Mouse (Mus musculus): ENCODE data around the gene Gpm6a.

Gpm6a gene

GRCm38 (mm10) chr8:54954741-54955455 is at the start of gene Gpm6a:
Gene Gpm6a (plus strand): TSS chr8:54954843.
- DNase-seq (ENCODE audit: low read depth, low spot score), result peak; percentile 93

DNA sequence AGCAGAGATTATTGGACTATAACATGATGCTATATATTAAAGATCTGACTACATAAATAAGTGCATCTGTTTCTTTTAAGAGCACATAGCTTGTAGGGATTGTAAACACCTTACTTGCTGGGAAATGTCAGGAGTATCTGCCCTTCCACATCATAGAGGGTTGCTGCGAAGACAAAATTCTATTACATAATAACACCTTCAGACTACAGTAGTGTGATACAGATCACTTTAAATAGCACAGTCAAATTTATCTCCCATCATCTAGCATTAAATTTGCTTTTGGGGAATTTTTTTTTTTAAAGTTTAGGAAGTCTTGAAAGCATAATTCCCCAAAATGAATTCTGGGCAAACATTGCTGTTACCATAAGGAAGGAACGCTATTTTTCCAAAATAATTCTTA is 41.8 kb upstream of the Gpm6a start:
- DNase-seq (ENCODE audit: low read depth, low spot score), result no peak

GRCm38 (mm10) chr8:54917710-54918109 is 36.9 kb upstream of the Gpm6a start:
- DNase-seq (ENCODE audit: low read depth, low spot score), result no peak

DNA sequence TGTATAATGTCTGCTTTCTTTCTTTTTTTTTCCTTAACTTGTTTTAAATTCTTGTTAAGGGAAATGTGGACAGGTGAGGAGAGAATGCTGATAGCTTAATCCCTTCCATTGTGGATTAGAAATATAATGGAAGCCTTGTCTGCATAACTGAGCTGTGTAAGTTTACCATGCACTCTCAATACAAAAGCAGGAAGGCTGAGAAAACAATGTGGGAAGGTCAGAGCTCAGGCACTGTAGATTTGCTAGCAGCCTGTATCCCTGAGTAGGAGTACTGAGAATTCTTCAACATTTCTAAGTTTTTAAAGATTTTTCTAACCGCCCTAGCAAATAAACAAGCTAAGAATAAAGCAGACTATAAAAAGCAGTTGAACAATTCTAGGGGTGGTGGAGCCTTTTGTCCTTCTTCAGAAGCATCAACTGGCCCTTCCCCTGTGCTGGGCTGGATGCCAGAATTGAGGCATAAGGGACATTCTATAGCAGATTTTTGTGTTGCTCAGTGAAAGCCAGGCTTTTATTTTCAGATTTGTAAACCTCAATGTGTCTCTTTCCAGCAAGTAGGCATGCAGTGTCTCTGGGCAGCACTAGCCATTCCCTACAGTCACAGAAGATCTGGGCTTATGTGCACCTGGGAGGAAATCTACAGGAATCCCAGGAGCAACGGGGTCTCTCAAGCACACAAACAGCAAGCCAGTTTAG is 32.3 kb upstream of the Gpm6a start:
- DNase-seq (ENCODE audit: low read depth, low spot score), result peak; percentile 14

- DNase-seq (ENCODE audit: low read depth, low spot score), result no peak
Measured at GRCm38 (mm10) chr8:54924936-54925335, 29.7 kb upstream of the Gpm6a start.

GRCm38 (mm10) chr8:54932306-54932705 is 22.3 kb upstream of the Gpm6a start:
- no peak for DNase-seq (ENCODE audit: low read depth, low spot score)

- no peak for DNase-seq (ENCODE audit: low read depth, low spot score)
Measured at GRCm38 (mm10) chr8:54953351-54953750, 1.3 kb upstream of the Gpm6a start.

DNA sequence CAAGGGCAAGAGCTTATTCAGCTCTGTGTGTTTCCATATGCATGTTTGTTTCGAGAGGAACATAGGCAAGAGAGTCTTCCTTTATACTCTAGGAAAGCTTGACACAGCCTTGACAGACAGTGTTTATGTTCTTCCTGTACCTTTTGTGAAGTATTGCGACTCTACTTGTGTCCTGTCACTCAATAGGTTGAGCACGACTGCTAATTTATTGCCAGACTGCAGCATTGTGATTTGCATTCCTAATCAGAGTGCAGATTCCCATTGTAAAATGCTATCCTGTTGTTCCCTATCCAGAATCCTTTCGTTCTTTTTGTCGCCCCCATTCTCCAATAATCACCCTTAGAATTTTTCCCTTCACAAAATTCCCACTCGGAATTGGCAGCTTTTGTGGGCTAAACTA is 613 bp upstream of the Gpm6a start:
- DNase-seq (ENCODE audit: low read depth, low spot score), result no peak

DNA sequence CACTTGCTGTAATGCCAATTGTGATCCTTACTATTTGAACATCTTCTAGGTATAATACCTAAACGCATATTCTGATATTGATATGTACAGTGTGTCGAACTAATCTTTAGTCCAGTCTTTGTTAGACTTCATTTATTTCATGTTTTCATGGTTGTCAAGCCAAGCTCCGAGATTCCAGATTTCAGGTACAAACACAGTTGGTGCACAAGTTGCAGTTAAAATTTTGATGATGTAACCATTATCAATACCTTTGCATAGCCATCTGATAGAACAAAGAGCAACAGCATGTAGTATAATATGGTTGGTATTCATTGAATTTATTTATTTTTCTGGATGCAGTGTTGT is 785 bp downstream of the Gpm6a start:
- no peak for DNase-seq (ENCODE audit: low read depth, low spot score)

- DNase-seq (ENCODE audit: low read depth, low spot score), result no peak
Measured at GRCm38 (mm10) chr8:54955935-54956573, 1.4 kb downstream of the Gpm6a start.

GRCm38 (mm10) chr8:54956787-54957186 is 2.1 kb downstream of the Gpm6a start:
- no peak for DNase-seq (ENCODE audit: low read depth, low spot score)

DNA sequence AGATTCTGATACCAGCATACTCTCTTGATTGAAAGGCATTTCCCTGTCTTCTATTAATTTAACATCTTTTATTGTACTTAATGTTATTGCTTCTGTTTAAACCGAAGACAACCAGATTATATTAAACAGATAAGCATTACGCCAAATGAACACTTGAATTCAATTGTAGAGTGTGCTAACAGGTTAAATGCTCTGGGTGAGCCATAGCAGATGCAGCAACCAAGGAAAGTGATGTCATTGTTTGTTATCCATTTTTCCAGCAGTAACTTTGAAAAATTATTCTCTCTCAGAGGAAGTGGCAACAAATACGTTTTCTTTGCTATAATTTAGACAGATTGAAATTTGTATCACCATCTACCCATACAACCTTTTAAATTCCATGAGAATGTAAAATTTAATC is 2.9 kb downstream of the Gpm6a start:
- DNase-seq (ENCODE audit: low read depth, low spot score), result no peak

GRCm38 (mm10) chr8:54961571-54961970 is 6.9 kb downstream of the Gpm6a start:
- no peak for DNase-seq (ENCODE audit: low read depth, low spot score)

GRCm38 (mm10) chr8:54975020-54975419 is 20.4 kb downstream of the Gpm6a start:
- DNase-seq (ENCODE audit: low read depth, low spot score), result no peak

DNA sequence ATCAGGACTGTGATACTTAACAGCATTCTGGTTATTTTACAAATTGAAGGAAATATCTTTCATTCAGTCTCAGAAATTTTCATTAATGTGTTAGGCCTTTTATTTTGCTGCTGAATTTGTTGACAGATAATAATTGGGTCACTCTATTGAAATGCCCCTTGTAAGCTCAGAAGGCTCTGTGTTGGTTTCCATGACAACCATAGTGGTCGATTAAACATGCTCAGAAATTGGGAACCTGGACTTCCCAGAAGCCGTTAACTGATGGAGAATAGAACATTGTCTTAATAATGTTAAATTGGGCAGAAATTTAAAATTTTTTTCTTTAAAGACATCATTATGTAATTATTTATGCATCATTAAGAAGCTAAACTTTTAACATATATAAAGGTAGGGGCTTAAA is 20.9 kb downstream of the Gpm6a start:
- DNase-seq (ENCODE audit: low read depth, low spot score), result no peak

DNA sequence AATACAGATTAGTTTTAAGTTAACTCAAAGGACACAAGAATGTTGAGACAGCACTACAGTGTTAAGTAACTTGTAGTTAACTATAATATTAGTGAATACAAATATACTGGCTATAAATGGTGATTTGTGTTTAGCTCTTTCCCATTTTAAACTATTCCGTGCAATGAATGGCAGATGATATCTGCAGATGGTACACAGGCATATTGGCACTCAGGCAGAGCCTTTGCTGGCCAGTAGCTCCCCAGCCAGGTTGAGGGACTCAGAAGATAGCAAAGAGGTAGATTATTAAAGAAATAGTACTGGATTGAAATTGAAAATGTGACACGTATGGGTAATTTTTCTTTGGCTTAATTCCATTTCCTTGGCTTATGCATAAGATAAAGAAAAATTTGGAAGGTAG is 21.3 kb downstream of the Gpm6a start:
- no peak for DNase-seq (ENCODE audit: low read depth, low spot score)

GRCm38 (mm10) chr8:54976663-54977062 is 22.0 kb downstream of the Gpm6a start:
- no peak for DNase-seq (ENCODE audit: low read depth, low spot score)

DNA sequence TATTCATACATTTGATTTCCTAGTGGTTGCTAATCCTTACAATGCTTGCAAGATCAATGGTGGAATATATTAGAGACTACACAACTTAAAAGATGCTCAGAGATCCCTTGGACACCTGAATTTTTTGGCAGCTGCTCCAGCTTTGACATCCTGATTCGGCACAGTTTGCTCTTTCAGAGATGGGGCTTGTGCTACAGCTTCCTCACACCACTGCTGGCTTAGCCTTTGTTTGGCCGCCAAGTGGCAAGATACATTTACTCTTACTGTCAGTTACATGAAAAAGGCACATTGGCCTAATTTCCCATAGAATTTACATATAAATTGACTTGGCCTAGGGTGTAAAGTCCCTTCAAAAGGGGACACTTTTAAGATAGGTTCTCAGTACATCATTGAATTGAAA is 32.1 kb downstream of the Gpm6a start:
- DNase-seq (ENCODE audit: low read depth, low spot score), result no peak

DNA sequence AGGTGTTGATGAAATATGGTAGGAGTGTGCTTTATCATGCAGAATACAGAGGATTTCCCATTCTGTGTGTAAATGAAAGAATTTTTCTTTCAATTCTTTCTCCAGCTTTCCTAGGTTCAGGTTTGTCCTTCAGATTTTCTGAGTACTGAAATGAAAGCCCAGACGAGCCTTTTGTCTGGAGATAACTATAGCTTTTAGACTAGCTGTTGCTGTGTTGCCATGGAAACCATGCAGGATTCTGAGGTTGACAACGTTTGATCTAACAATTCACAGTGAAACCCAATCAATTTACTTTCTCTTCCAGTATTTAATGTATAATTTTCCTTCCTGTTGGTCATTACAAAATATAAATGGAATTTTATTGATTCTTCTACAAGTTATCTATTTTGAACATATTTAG is 34.5 kb downstream of the Gpm6a start:
- DNase-seq (ENCODE audit: low read depth, low spot score), result no peak

GRCm38 (mm10) chr8:54991840-54992609 is 37.4 kb downstream of the Gpm6a start:
- DNase-seq (ENCODE audit: low read depth, low spot score), result peak; percentile 73

- no peak for DNase-seq (ENCODE audit: low read depth, low spot score)
Measured at GRCm38 (mm10) chr8:54995662-54996061, 41.0 kb downstream of the Gpm6a start.

- no peak for DNase-seq (ENCODE audit: low read depth, low spot score)
Measured at GRCm38 (mm10) chr8:55002398-55002797, 47.8 kb downstream of the Gpm6a start.

Measured in brain, embryonic 18.5 days (tissue).